Mouse (Mus musculus): ENCODE results near the gene Ndufab1.

Gene Ndufab1

DNA sequence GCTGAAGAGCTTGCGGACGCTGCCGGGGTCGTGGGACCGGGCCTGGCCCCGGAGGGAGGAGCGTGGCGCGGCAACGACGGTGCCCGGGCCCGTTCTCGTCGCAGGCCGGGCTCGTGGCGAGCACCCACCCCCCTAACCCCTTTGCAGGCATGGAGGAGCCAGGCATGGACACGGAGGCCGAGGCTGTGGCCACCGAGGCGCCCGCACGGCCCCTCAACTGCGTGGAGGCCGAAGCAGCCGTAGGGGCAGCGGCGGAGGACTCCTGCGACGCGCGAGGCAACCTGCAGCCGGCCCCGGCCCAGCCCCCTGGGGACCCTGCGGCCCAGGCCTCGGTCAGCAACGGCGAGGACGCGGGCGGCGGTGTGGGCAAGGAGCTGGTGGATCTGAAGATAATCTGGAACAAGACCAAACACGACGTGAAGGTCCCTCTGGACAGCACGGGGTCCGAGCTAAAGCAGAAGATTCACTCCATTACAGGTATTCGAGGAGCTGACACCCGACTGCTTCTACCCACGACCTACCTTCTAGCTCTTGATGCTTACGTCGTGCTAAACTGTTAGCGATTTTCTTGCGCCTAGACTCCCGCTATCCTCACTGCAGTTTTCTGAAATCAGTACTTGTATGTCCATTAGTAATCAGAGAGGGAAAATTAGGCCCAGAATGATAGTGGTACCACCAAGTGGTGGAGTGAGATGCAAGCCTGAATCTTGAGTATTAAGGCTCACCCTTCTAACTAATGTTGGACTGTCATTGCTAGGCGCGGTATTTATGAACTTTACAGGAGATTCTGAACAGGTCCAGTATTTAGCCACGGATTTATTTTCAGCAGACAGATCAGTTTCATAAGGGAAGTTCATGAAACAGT is 33.9 kb downstream of the Ndufab1 start:
- peak; percentile 26 for DNase-seq (ENCODE audit: low spot score)

DNA sequence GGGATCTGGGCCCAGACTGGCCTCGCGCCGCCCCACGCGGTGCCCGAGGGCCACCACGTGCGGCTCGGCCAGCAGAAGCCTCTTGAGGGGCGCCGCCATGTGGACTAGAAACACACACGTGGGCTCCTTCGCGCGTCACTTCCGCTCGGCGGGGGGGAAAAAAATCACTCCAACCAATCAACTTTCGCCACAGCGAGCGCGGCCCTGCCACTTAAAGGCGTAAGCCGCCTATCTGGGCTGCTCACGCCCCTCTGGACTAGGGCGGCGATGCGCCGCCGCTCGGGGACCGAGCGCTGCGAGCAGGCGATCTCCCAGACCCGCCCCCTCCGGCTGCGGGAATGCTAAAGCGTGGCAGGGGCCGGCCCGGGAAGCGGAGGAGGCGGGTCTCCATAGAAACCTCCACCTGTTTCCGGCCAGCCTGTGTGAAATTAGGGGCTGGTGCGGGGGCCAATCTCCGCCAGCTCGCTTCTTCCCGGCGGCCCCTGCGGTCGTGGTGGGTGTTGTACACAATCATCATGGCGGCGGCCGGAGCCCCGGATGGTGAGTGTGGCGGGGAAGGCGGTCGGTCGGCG is 34.7 kb downstream of the Ndufab1 start, which contains the start of the genes Ubfd1 and Ears2:
Gene Ubfd1 (plus strand): TSS at position 231 of the 572 bp plus-strand sequence.
Gene Ears2 (minus strand): TSS at position 319 of the 572 bp plus-strand sequence.
- DNase-seq (ENCODE audit: low spot score): peak; percentile 98

DNA sequence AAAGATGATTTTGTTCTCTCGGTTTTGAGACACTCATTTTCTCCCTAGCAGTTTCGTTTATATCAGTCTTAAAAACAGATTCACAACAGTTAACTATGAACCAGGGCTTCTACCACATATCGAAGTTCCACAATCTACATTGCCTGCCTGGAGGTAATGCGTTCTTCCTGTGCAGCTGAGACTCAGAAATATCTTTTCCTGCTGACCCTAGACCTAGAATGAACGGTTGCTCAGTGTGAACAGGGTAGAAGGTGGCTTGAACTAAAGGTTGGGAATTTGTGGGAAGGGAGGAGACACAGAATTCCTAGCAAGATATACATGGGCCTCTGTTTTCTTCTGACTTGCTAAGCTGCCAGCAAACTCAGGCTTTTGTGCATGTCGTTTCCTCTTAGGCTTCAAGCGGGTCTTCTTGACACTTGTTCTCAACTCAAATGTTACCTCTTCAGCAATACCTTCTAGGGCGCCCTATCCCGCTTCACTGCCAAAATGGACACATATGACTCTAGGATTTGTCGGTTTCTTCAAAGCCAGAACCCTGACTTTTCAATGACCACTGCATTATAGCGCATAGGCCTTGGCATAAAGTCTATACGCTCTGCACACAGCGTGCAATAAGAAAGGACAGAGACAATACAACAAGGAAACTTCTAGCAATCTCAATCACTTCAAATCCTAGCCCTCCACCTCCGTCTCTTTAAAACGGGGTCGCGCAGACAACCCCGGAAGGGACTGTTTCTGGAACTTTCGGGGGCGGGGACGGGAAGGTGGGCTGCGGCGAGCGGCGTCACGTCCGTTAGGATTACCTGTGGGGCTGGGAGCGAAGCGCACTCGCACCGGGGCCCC is 35.4 kb downstream of the Ndufab1 start:
- no peak for DNase-seq (ENCODE audit: low spot score)

DNA sequence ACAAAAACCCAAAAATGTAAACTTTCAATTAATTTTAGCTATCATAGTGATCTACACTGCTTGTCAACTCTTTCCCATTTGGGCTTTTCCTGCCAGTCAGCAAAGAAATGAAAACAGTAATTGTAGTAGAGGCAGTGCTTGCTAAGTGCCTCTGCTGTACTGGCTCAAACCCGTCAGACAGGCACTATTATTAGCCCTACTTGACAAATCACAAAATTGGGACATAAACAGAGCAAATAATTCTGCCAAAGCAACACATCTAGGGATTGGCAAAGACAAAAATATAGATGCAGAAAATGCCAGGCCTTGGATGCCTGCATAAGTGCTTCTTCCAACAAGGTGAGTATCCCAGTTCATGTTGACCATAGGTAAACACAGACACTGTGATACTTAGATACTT is 36.0 kb downstream of the Ndufab1 start:
- no peak for DNase-seq (ENCODE audit: low spot score)

DNA sequence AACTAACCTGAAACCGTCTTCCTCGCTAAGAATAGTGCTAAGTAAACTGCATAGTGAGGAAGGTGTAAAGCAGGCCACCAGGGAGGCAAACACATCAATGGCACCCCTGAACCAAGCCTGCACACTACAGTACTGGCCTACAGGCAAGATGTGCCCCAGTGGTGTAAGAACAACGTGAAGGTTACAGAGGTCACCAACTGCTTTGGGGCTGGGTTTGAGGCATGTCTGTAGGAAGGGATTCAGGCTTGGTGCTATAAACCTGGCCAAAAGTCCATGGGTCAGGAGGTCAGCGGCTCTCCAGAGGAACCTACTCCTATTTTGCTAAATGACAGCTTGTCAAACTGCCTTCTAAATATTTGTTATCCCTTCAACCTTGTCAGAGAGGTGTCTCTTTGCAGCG is 45.1 kb downstream of the Ndufab1 start:
- no peak for DNase-seq (ENCODE audit: low spot score)

DNA sequence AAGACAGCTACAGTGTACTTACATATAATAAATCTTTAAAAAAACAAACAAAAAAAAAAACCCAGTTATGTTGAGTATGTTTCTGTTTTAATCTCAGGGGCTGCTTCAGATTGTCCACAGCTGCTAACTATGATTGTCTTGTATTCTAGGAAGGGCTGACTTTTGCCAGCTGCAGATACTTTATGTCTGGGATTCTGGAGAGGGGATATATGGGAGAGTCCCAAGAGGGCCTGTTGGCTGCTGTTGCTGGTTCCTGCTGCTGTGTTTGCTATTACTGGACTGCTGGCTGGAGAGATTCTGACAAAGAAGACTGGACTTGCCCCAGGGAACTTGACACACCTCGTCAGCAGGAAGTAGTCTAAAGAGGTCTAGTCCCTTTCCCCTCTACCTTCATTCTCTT is 50.9 kb downstream of the Ndufab1 start:
- no peak for DNase-seq (ENCODE audit: low spot score)

DNA sequence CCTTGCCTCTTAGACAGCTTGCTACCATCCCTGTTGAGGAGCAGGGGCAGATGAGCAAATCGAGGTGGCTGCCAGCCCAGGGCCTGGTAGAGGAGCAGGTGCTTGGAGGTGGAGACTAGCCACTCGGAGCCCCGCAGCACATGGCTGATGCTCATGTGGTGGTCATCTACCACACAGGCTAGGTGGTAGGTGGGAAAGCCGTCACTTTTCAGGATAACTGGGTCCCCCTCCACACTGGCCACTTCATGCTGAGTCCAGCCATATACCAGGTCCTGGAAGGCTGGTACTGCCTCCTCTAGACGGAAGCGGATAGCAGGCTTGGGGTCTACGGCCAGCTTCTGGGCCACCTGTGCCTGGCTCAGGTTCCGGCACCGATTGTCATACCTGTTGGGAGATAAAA is 53.5 kb downstream of the Ndufab1 start:
- DNase-seq (ENCODE audit: low spot score): no peak

DNA sequence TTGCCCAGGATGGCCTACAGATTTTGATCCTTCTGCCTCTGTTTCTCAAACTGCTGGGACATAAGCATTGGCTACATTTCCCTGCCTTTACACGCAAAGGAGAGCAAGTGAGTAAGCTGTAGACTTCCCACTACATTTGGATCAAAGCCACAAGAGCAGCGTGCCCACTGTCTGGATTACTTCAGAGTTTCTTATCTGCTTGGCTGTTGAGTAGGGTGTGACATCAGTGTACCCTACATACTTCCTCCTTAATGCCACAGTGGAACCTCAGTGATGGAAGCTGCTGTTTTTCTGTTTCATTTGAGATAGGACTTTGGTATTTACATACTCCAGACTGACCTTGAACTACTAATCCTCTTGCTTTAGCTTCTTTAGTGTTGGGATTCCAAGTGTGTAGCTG is 54.9 kb downstream of the Ndufab1 start:
- DNase-seq (ENCODE audit: low spot score): no peak

DNA sequence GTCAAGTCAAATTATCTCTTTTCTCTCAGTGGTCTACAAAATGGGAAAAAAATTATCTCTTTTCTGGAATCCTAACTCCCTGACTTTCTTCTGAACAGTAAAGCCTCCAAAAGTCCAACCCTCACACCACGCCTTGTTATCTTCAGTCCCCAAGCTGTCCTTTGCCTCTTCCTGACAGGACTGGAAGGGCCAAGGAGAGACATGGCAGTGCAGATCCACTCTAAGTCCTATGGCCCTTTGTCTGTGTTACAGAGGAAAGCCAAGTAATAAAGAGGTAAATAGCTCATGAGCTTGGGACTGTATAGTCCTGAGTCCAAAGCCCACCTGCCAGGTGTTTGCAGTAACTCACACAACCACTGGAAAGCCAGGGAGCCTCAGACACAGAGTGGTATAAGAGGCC is 56.0 kb downstream of the Ndufab1 start:
- no peak for DNase-seq (ENCODE audit: low spot score)

DNA sequence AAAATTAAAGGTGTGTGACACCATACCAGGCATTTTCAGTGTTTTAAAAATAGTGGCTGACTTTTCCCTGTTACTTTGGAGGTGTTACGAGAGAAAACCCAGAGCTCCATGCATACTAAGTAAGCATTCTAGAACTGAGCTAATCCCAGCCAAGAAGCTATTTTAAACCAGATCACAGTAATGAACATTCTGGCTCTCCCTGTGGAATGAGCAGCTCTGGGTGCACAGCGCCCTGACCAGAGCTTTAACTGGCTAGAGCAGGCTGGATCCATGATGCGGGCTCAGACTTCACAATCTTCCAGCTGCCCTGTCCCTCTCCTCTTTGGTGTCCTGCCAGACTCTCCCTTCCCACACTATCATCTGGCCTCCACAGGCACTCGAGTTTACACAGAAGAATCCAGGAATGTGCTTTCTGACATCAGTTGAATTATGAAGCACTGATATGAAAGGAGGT is 56.5 kb downstream of the Ndufab1 start:
- no peak for DNase-seq (ENCODE audit: low spot score)

DNA sequence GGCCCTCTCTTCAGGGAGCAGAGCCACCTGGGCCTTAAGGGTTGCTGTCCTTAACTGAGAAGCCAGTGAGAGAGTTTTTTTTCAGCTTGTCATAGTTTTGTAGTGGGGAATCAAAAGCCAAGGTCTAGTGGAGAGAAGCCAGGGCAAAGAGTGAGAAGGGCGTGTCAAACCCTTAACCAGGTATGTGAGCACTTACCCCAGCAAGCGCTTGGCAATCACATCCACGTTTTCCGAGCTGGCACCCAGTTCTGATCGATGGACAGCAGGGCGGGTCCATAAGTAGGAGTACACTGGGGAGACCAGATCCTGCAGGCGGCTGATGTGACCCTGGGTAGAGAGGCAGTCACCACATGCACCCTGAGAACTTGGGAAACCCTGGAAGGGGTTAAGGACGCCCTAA is 57.6 kb downstream of the Ndufab1 start:
- DNase-seq (ENCODE audit: low spot score): no peak
